Comparison of ENCODE assay signal across 8 mouse cellular contexts in genomic region chr11:69948763-69949150, GRCm38 (mm10). TPM values are rescaled to one million over a fixed set of nuclear protein-coding genes. Genes with fewer than 3 reads are reported as not detected.
DNase-seq lines count a peak whose midpoint lies in the region; ATAC-seq and TF ChIP-seq lines count a peak whose summit lies in the region.

No protein-coding gene starts in this region.

- H3K27me3 ChIP-seq in forebrain, embryonic 14.5 days (replicated peaks; ENCODE audit: control insufficient read depth, insufficient read depth, low read length) = no peaks in the 10 kb centered on the region
- H3K27me3 ChIP-seq in liver, postnatal 0 days (ENCODE audit: insufficient read depth, low read length) = peaks cover 29% of the 10 kb centered on the region; the same call in 1 of the 2 replicates
- H3K27me3 ChIP-seq in neural tube, embryonic 13.5 days = peaks cover 6% of the 10 kb centered on the region

- in situ Hi-C loops in ES-E14 (cut with MboI; ENCODE audit: low sequenced_read_pairs in 2 of 2, unreplicated experiment in 2 of 2) = no loop called here

- peak; percentile 92 for DNase-seq in ES-E14 (ENCODE audit: low read depth, low spot score)
- peak; percentile 70 for DNase-seq in cerebellum, adult 11 months
- peak; percentile 90 for DNase-seq in forebrain, embryonic 14.5 days (ENCODE audit: low spot score)
- DNase-seq in heart, postnatal 25 days (ENCODE audit: low spot score) = peak; percentile 72
- DNase-seq in layer of hippocampus, adult 11-12 months (ENCODE audit: low spot score) = peak; percentile 87
- peak; percentile 92 for DNase-seq in liver, postnatal 0 days
- peak; percentile 84 for DNase-seq in testis, postnatal 14 days (ENCODE audit: low spot score)

- peak overlapping the region; percentile 44 for H3K9ac ChIP-seq in ES-E14 (ENCODE audit: insufficient read depth, low read depth, low read length, poor library complexity, severe bottlenecking)
- peak overlapping the region; percentile 59 for H3K9ac ChIP-seq in forebrain, embryonic 14.5 days (ENCODE audit: low read length)
- peak overlapping the region; percentile 78 for H3K9ac ChIP-seq in liver, postnatal 0 days (replicated peaks)
- peak overlapping the region; percentile 10; the same call in 1 of the 2 replicates for H3K9ac ChIP-seq in neural tube, embryonic 13.5 days

- H3K4me3 ChIP-seq in ES-E14 (ENCODE audit: insufficient read depth in 1 of 2, low read depth in 1 of 2, low read length in 2 of 2, poor library complexity in 1 of 2, severe bottlenecking in 1 of 2) = peak overlapping the region; percentile 49 to 89; a peak in 3 of 4 replicates
- H3K4me3 ChIP-seq in forebrain, embryonic 14.5 days (ENCODE audit: low read depth, low read length) = peak overlapping the region; percentile 43
- peak overlapping the region; percentile 73 for H3K4me3 ChIP-seq in liver, postnatal 0 days (ENCODE audit: low read depth, low read length)
- peak overlapping the region; percentile 38 for H3K4me3 ChIP-seq in neural tube, embryonic 13.5 days

- ATAC-seq in forebrain, embryonic 14.5 days = peak; percentile 63
- peak; percentile 59 for ATAC-seq in liver, postnatal 0 days
- ATAC-seq in neural tube, embryonic 13.5 days (ENCODE audit: low read depth) = peak; percentile 45

- intact Hi-C loops in heart, postnatal 25 days (cut with DNase I) = loop anchor here (1.0 kb wide), 1 partner anchor 14 kb away; no protein-coding TSS in a partner anchor

- TF ChIP-seq CTCF in liver, postnatal 0 days (IDR thresholded peaks at IDR 0.05; ENCODE audit: low read depth) = peak; percentile 98

- 0% methylated on average over 14 of the region's 14 CpGs for WGBS in forebrain, embryonic 14.5 days
- 1% methylated on average over 14 of the region's 14 CpGs for WGBS in liver, postnatal 0 days (ENCODE audit: insufficient replicate concordance)
- WGBS in neural tube, embryonic 13.5 days = under 1% methylated on average over 14 of the region's 14 CpGs

- H3K4me2 ChIP-seq in forebrain, embryonic 14.5 days (ENCODE audit: low read length) = peak overlapping the region; percentile 59
- H3K4me2 ChIP-seq in liver, postnatal 0 days (ENCODE audit: low read depth, low read length) = peak overlapping the region; percentile 93
- H3K4me2 ChIP-seq in neural tube, embryonic 13.5 days = peak overlapping the region; percentile 56

- no peaks in the 10 kb centered on the region; the same call in 1 of the 2 replicates for H3K36me3 ChIP-seq in ES-E14 (ENCODE audit: control insufficient read depth, insufficient read depth, low read length, poor library complexity, severe bottlenecking)
- H3K36me3 ChIP-seq in forebrain, embryonic 14.5 days (ENCODE audit: control insufficient read depth, insufficient read depth, low read length) = peaks cover 8% of the 10 kb centered on the region
- H3K36me3 ChIP-seq in liver, postnatal 0 days (replicated peaks; ENCODE audit: insufficient read depth, low read length) = peaks cover 9% of the 10 kb centered on the region
- no peaks in the 10 kb centered on the region for H3K36me3 ChIP-seq in neural tube, embryonic 13.5 days

- no peak for TF ChIP-seq EP300 in liver, postnatal 0 days (IDR thresholded peaks at IDR 0.05; ENCODE audit: low read depth)

- peaks cover 0 to 12% of the 10 kb centered on the region in 2 experiments; a peak in 1 of 4 replicates for H3K4me1 ChIP-seq in ES-E14 (ENCODE audit: control insufficient read depth in 2 of 2, insufficient read depth in 2 of 2, low read length in 2 of 2, poor library complexity in 1 of 2)
- H3K4me1 ChIP-seq in forebrain, embryonic 14.5 days (ENCODE audit: control insufficient read depth, insufficient read depth, low read length) = peaks cover 10% of the 10 kb centered on the region
- H3K4me1 ChIP-seq in liver, postnatal 0 days (ENCODE audit: insufficient read depth) = peaks cover 23% of the 10 kb centered on the region
- H3K4me1 ChIP-seq in neural tube, embryonic 13.5 days (replicated peaks) = peaks cover 14% of the 10 kb centered on the region

- H3K9me3 ChIP-seq in ES-E14 (ENCODE audit: control insufficient read depth, insufficient read depth, low read depth, low read length) = no peaks in the 10 kb centered on the region
- H3K9me3 ChIP-seq in forebrain, embryonic 14.5 days (replicated peaks; ENCODE audit: control insufficient read depth, low read length) = no peaks in the 10 kb centered on the region
- no peaks in the 10 kb centered on the region for H3K9me3 ChIP-seq in liver, postnatal 0 days (ENCODE audit: low read length)
- no peaks in the 10 kb centered on the region for H3K9me3 ChIP-seq in neural tube, embryonic 13.5 days

- H3K27ac ChIP-seq in ES-E14 (ENCODE audit: insufficient read depth, low read depth, low read length, poor library complexity, severe bottlenecking) = no peak overlapping the region
- H3K27ac ChIP-seq in forebrain, embryonic 14.5 days (ENCODE audit: low read depth, low read length) = peak overlapping the region; percentile 80
- H3K27ac ChIP-seq in liver, postnatal 0 days (ENCODE audit: low read depth) = peak overlapping the region; percentile 68
- H3K27ac ChIP-seq in neural tube, embryonic 13.5 days (replicated peaks) = 0 out of 2 replicates have a peak overlapping the region, but pooled peaks have one; percentile 20

TF ChIP-seq in ES-E14, 5 proteins besides CTCF, POLR2A, EP300 and RAD21:
- no peak for TF ChIP-seq HCFC1 (IDR thresholded peaks at IDR 0.05; ENCODE audit: borderline replicate concordance, insufficient read depth, low read length)
- TF ChIP-seq ZC3H11A (IDR thresholded peaks at IDR 0.05; ENCODE audit: borderline replicate concordance, low read depth, low read length) = peak; percentile 54; the same call in 1 of the 2 replicates

RNA-seq across cellular contexts. Expression of gene Slc2a4, which starts 0.8 kb away (rescaled TPM):
- total RNA-seq in ES-E14 (2012; rRNA removed) = 2.6 and 4.2 TPM in 2 replicates
- 5.5 and 6.7 TPM in 2 replicates for polyA plus RNA-seq in forebrain, embryonic 14.5 days (2014; fragmentation: Nextera tagmentation; extraction: Ambion mirVana)
- total RNA-seq in heart, postnatal 25 days (2021) = 100 to 1,000 TPM; 325 to 365 TPM
- 7.7 and 10.4 TPM in 2 replicates for polyA plus RNA-seq in liver, postnatal 0 days (2015; fragmentation: Nextera tagmentation; extraction: Ambion mirVana)
- polyA plus RNA-seq in neural tube, embryonic 13.5 days (2015; fragmentation: Nextera tagmentation; extraction: Ambion mirVana) = 3.6 and 6.4 TPM in 2 replicates

RNA-seq across cellular contexts. Expression of gene Ybx2, which starts 13.2 kb away (rescaled TPM):
- total RNA-seq in ES-E14 (2012; rRNA removed) = 3.9 and 6.1 TPM in 2 replicates
- 3.9 and 4.0 TPM in 2 replicates for polyA plus RNA-seq in forebrain, embryonic 14.5 days (2014; fragmentation: Nextera tagmentation; extraction: Ambion mirVana)
- total RNA-seq in heart, postnatal 25 days (2021) = 10 to 100 TPM; 18.8 to 23.4 TPM
- not detected in 2 replicates for polyA plus RNA-seq in liver, postnatal 0 days (2015; fragmentation: Nextera tagmentation; extraction: Ambion mirVana)
- polyA plus RNA-seq in neural tube, embryonic 13.5 days (2015; fragmentation: Nextera tagmentation; extraction: Ambion mirVana) = 4.7 and 5.0 TPM in 2 replicates

RNA-seq across cellular contexts. Expression of gene Cldn7, which starts 15.8 kb away (rescaled TPM):
- total RNA-seq in ES-E14 (2012; rRNA removed) = 24.9 and 38.7 TPM in 2 replicates
- polyA plus RNA-seq in forebrain, embryonic 14.5 days (2014; fragmentation: Nextera tagmentation; extraction: Ambion mirVana) = not detected in 2 replicates
- not detected for total RNA-seq in heart, postnatal 25 days (2021)
- 4.1 and 4.4 TPM in 2 replicates for polyA plus RNA-seq in liver, postnatal 0 days (2015; fragmentation: Nextera tagmentation; extraction: Ambion mirVana)
- polyA plus RNA-seq in neural tube, embryonic 13.5 days (2015; fragmentation: Nextera tagmentation; extraction: Ambion mirVana) = 0.33 and 1.7 TPM in 2 replicates

RNA-seq across cellular contexts. Expression of gene Eif5a, which starts 27.0 kb away (rescaled TPM):
- total RNA-seq in ES-E14 (2012; rRNA removed) = 754 and 926 TPM in 2 replicates
- polyA plus RNA-seq in forebrain, embryonic 14.5 days (2014; fragmentation: Nextera tagmentation; extraction: Ambion mirVana) = 1,251 and 1,277 TPM in 2 replicates
- total RNA-seq in heart, postnatal 25 days (2021) = 100 to 1,000 TPM; 427 TPM
- polyA plus RNA-seq in liver, postnatal 0 days (2015; fragmentation: Nextera tagmentation; extraction: Ambion mirVana) = 872 and 914 TPM in 2 replicates
- polyA plus RNA-seq in neural tube, embryonic 13.5 days (2015; fragmentation: Nextera tagmentation; extraction: Ambion mirVana) = 1,157 and 1,178 TPM in 2 replicates

RNA-seq across cellular contexts. Expression of gene Ctdnep1, which starts 32.2 kb away (rescaled TPM):
- 33.3 and 41.2 TPM in 2 replicates for total RNA-seq in ES-E14 (2012; rRNA removed)
- 24.0 and 26.1 TPM in 2 replicates for polyA plus RNA-seq in forebrain, embryonic 14.5 days (2014; fragmentation: Nextera tagmentation; extraction: Ambion mirVana)
- total RNA-seq in heart, postnatal 25 days (2021) = 100 to 1,000 TPM; 149 to 180 TPM
- polyA plus RNA-seq in liver, postnatal 0 days (2015; fragmentation: Nextera tagmentation; extraction: Ambion mirVana) = 8.4 and 9.7 TPM in 2 replicates
- polyA plus RNA-seq in neural tube, embryonic 13.5 days (2015; fragmentation: Nextera tagmentation; extraction: Ambion mirVana) = 21.5 and 22.5 TPM in 2 replicates

Comparison
In these comparisons a context has a peak if more than half of its experiments do, and no peak if none do; other contexts are left out.
1. H3K9ac ChIP-seq: peak in every context shown above with its lines; median percentile 78 in liver, postnatal 0 days; 59 in forebrain, embryonic 14.5 days; 44 in ES-E14; 10 in neural tube, embryonic 13.5 days.